Mouse (Mus musculus): ENCODE results near the gene Negr1.

The Negr1 gene

DNA sequence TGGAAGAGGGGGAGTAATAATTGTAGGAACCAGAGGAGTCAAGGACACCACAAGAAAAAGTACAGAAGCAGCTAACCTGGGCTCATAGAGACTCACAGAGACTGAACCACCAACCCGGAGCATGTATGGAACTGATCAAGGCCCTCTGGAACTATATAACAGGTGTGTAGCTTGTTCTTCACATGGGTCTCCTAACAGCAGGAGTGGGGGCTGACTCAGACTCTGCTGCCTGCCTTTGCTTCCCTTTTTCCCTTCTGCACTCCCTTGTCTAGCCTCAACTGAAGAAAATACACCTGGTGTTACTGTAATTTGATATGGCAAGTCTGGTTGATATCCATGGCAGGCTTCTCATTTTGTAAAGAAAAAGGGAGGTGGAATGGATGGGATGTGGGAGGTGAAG, 324.1 kb downstream of the Negr1 start:
- Histone ChIP-seq H3K27me3 (ENCODE audit: insufficient read depth, low read length) (no peaks in the 10 kb centered on the region), H3K36me3 (ENCODE audit: insufficient read depth, low read length) (no peaks in the 10 kb centered on the region), H3K4me1 (replicated peaks; ENCODE audit: low read depth, low read length) (no peaks in the 10 kb centered on the region), H3K4me3 (replicated peaks; ENCODE audit: low read length) (no peak overlapping the region), H3K9me3 (ENCODE audit: low read length) (no peaks in the 10 kb centered on the region)
- TF ChIP-seq NANOG (IDR thresholded peaks at IDR 0.05; ENCODE audit: borderline replicate concordance, low read length) (no peak), CTCF (conservative IDR thresholded peaks at IDR 0.05; ENCODE audit: low read length) (no peak), POU5F1 (IDR thresholded peaks at IDR 0.05; ENCODE audit: borderline replicate concordance, low read length) (no peak)

- H3K36me3 ChIP-seq (ENCODE audit: insufficient read depth, low read length): no peaks in the 10 kb centered on the region
- TF ChIP-seq CTCF (conservative IDR thresholded peaks at IDR 0.05; ENCODE audit: low read length): no peak
- TF ChIP-seq NANOG (IDR thresholded peaks at IDR 0.05; ENCODE audit: borderline replicate concordance, low read length): no peak
- TF ChIP-seq POU5F1 (IDR thresholded peaks at IDR 0.05; ENCODE audit: borderline replicate concordance, low read length): no peak
- H3K4me1 ChIP-seq (replicated peaks; ENCODE audit: low read depth, low read length): no peaks in the 10 kb centered on the region
- no peaks in the 10 kb centered on the region for H3K27me3 ChIP-seq (ENCODE audit: insufficient read depth, low read length)
- no peaks in the 10 kb centered on the region for H3K9me3 ChIP-seq (ENCODE audit: low read length)
- H3K4me3 ChIP-seq (replicated peaks; ENCODE audit: low read length): no peak overlapping the region
These were observed 325.3 kb downstream of the Negr1 start for GRCm38 (mm10) chr3:156886915-156887314.

DNA sequence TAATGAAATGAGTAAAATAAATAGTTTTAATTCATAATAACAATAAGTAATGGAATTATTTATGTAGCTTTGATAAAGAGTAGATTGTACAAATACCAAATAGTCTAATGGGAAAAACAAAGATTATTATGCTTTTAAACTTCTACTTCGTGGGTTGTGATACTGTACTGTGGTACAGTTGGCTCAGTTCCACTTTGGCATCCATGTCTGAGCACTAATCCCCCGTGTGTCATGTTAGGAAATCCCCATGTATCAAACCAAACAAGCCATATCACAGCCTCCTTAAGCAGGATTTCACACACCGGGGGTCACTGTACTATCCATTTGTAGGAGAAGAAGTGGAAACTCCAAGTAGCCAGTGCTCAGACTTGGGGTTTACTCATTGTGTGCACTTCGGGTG, 329.4 kb downstream of the Negr1 start:
- no peaks in the 10 kb centered on the region for H3K27me3 ChIP-seq (ENCODE audit: insufficient read depth, low read length)
- H3K9me3 ChIP-seq (ENCODE audit: low read length): no peaks in the 10 kb centered on the region
- no peaks in the 10 kb centered on the region for H3K36me3 ChIP-seq (ENCODE audit: insufficient read depth, low read length)
- TF ChIP-seq POU5F1 (IDR thresholded peaks at IDR 0.05; ENCODE audit: borderline replicate concordance, low read length): no peak
- no peak for TF ChIP-seq NANOG (IDR thresholded peaks at IDR 0.05; ENCODE audit: borderline replicate concordance, low read length)
- no peak for TF ChIP-seq CTCF (conservative IDR thresholded peaks at IDR 0.05; ENCODE audit: low read length)
- H3K4me1 ChIP-seq (replicated peaks; ENCODE audit: low read depth, low read length): no peaks in the 10 kb centered on the region
- H3K4me3 ChIP-seq (replicated peaks; ENCODE audit: low read length): no peak overlapping the region

GRCm38 (mm10) chr3:156895322-156895721, 333.7 kb downstream of the Negr1 start:
- Histone ChIP-seq H3K36me3 (ENCODE audit: insufficient read depth, low read length) (no peaks in the 10 kb centered on the region), H3K9me3 (ENCODE audit: low read length) (no peaks in the 10 kb centered on the region), H3K4me3 (replicated peaks; ENCODE audit: low read length) (no peak overlapping the region), H3K4me1 (replicated peaks; ENCODE audit: low read depth, low read length) (no peaks in the 10 kb centered on the region), H3K27me3 (ENCODE audit: insufficient read depth, low read length) (no peaks in the 10 kb centered on the region)
- TF ChIP-seq CTCF (conservative IDR thresholded peaks at IDR 0.05; ENCODE audit: low read length): no peak
- no peak for TF ChIP-seq POU5F1 (IDR thresholded peaks at IDR 0.05; ENCODE audit: borderline replicate concordance, low read length)
- no peak for TF ChIP-seq NANOG (IDR thresholded peaks at IDR 0.05; ENCODE audit: borderline replicate concordance, low read length)

GRCm38 (mm10) chr3:156896106-156896505, 334.5 kb downstream of the Negr1 start:
- Histone ChIP-seq H3K36me3 (ENCODE audit: insufficient read depth, low read length) (no peaks in the 10 kb centered on the region), H3K27me3 (ENCODE audit: insufficient read depth, low read length) (no peaks in the 10 kb centered on the region), H3K9me3 (ENCODE audit: low read length) (no peaks in the 10 kb centered on the region), H3K4me3 (replicated peaks; ENCODE audit: low read length) (no peak overlapping the region), H3K4me1 (replicated peaks; ENCODE audit: low read depth, low read length) (no peaks in the 10 kb centered on the region)
- TF ChIP-seq CTCF (conservative IDR thresholded peaks at IDR 0.05; ENCODE audit: low read length): no peak

DNA sequence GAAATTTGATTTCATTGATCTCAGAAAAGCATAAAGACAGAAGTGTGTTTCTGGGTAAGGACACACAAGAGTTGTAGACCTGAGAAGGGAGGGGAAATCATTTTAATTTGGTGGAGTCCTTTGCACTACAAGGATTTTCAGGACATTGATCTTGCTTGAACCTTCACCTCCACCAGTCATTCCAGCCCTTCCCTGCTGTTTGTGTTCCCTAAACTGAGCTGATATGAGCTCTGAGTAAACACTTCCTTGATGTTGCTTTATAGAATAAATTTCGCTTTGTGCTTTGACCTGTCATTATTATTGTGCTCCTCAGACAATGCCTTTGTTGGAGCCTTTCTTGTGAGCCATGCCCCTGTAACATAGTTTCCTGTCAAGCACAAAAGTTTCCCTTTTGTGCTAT, 335.0 kb downstream of the Negr1 start:
- no peak for TF ChIP-seq NANOG (IDR thresholded peaks at IDR 0.05; ENCODE audit: borderline replicate concordance, low read length)
- Histone ChIP-seq H3K27me3 (ENCODE audit: insufficient read depth, low read length) (no peaks in the 10 kb centered on the region), H3K4me1 (replicated peaks; ENCODE audit: low read depth, low read length) (no peaks in the 10 kb centered on the region)

DNA sequence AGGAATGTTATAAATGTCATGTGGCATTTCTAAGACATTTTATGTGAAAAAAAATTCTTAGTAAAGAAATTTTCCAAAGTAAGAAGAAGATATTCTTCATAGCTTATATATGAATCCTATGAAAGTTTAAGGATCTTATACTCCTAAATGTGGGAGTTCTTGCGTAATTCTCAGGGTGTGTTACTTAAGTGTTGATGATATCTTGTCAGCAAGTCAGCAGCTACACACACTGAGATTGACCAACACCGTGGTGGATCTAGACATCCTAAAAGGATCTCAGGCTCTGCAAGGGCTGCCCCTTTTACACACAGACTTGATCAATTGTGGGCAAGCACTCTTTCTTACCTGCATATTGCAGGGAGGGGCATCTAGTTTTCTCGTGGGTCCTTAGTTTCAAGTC, 339.5 kb downstream of the Negr1 start:
- Histone ChIP-seq H3K4me1 (replicated peaks; ENCODE audit: low read depth, low read length) (no peaks in the 10 kb centered on the region), H3K9me3 (ENCODE audit: low read length) (no peaks in the 10 kb centered on the region), H3K4me3 (replicated peaks; ENCODE audit: low read length) (no peak overlapping the region), H3K27me3 (ENCODE audit: insufficient read depth, low read length) (no peaks in the 10 kb centered on the region), H3K36me3 (ENCODE audit: insufficient read depth, low read length) (no peaks in the 10 kb centered on the region)
- TF ChIP-seq NANOG (IDR thresholded peaks at IDR 0.05; ENCODE audit: borderline replicate concordance, low read length) (no peak), POU5F1 (IDR thresholded peaks at IDR 0.05; ENCODE audit: borderline replicate concordance, low read length) (no peak), CTCF (conservative IDR thresholded peaks at IDR 0.05; ENCODE audit: low read length) (no peak)

More for the DNA sequence above, 335.0 kb downstream of the Negr1 start:
- Histone ChIP-seq H3K4me3 (replicated peaks; ENCODE audit: low read length) (no peak overlapping the region), H3K36me3 (ENCODE audit: insufficient read depth, low read length) (no peaks in the 10 kb centered on the region), H3K9me3 (ENCODE audit: low read length) (no peaks in the 10 kb centered on the region)

DNA sequence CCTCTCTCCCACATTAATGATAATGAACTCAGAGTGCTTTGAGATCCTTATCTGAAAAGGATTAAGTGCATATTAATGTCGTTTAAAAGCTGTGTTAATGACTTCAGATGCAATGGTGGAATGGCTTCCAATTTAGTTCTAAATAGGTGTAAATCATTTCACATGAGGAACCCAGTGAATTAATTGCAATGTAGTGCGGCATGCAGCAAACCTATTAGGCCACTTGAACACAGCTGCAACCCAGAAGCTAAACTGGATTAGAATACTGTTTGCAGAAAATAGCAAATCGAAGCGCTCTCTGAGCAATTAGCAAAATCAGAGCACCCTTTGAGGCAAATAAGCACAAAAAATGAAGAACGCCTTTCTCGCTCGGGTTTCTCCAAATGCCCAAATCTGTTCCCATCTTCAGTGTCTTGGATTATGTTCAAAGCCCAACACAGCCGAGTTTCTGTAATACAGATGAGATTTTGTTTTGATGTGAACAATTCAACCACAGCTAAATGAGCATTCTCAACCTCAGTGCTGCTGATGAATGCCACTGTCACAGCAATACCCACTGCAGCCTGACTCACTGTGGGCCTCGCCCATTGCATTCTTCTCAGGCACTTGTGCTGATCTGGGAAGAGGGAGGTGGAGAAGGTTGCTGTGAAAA, 342.5 kb downstream of the Negr1 start:
- no peaks in the 10 kb centered on the region for H3K27me3 ChIP-seq (ENCODE audit: insufficient read depth, low read length)
- H3K36me3 ChIP-seq (ENCODE audit: insufficient read depth, low read length): no peaks in the 10 kb centered on the region
- TF ChIP-seq POU5F1 (IDR thresholded peaks at IDR 0.05; ENCODE audit: borderline replicate concordance, low read length) (no peak), NANOG (IDR thresholded peaks at IDR 0.05; ENCODE audit: borderline replicate concordance, low read length) (no peak), CTCF (conservative IDR thresholded peaks at IDR 0.05; ENCODE audit: low read length) (no peak)
- no peaks in the 10 kb centered on the region for H3K4me1 ChIP-seq (replicated peaks; ENCODE audit: low read depth, low read length)
- H3K9me3 ChIP-seq (ENCODE audit: low read length): no peaks in the 10 kb centered on the region
- no peak overlapping the region for H3K4me3 ChIP-seq (replicated peaks; ENCODE audit: low read length)

DNA sequence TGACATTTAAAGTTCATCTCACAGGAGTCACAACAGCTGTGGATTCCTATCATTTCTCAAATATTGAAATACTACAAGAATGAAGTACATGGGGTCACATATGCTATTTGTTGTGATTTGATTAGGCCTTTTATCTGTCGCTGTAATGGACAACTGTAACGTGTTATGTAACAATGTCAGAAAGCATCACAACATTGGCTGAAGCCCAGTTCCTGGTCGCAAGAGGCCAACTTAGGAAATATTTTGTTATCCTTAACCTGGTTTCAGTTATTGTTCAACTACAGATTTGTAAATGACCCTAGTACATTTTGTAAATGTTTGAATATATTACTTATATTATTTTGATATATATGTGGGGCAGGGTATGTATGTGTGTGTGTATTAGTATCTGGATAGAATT, 351.2 kb downstream of the Negr1 start:
- H3K4me1 ChIP-seq (replicated peaks; ENCODE audit: low read depth, low read length): no peaks in the 10 kb centered on the region
- TF ChIP-seq POU5F1 (IDR thresholded peaks at IDR 0.05; ENCODE audit: borderline replicate concordance, low read length): no peak
- TF ChIP-seq CTCF (conservative IDR thresholded peaks at IDR 0.05; ENCODE audit: low read length): no peak
- TF ChIP-seq NANOG (IDR thresholded peaks at IDR 0.05; ENCODE audit: borderline replicate concordance, low read length): no peak
- no peaks in the 10 kb centered on the region for H3K9me3 ChIP-seq (ENCODE audit: low read length)
- no peaks in the 10 kb centered on the region for H3K36me3 ChIP-seq (ENCODE audit: insufficient read depth, low read length)
- no peak overlapping the region for H3K4me3 ChIP-seq (replicated peaks; ENCODE audit: low read length)
- no peaks in the 10 kb centered on the region for H3K27me3 ChIP-seq (ENCODE audit: insufficient read depth, low read length)
